Mouse (Mus musculus) MEL (cell line): ENCODE measurements around the gene Cdk4. TPM values are rescaled to one million over a fixed set of nuclear protein-coding genes. Genes with fewer than 3 reads are reported as not detected.

ENCODE experiments used
- DNase-seq: peaks from one replicate; pipeline ENCODE4 v3.0.0; 2011; ENCODE audit warnings: low read depth, low spot score
- H3K27ac ChIP-seq: 2 replicates; pipeline ENCODE4 v1.5.1; 2012; ENCODE audit warnings: low read depth, mild to moderate bottlenecking, control low read depth, low read length, moderate library complexity; ENCODE audit not compliant: control insufficient read depth
- H3K27me3 ChIP-seq, 2 experiments: fragments of 150-350 bp in 1 of 2; sonication (generic) in 1 of 2; 2 replicates each; pipeline ENCODE4 v1.6.1; 2012; ENCODE audit warnings: low read length in 2 of 2, mild to moderate bottlenecking in 2 of 2, improper control_type of control experiment in 1 of 2, moderate library complexity in 1 of 2; ENCODE audit not compliant: insufficient read depth in 2 of 2, control insufficient read depth in 1 of 2
- H3K36me3 ChIP-seq, 2 experiments: 2 replicates each; pipeline ENCODE4 v1.6.1; 2012 to 2014; ENCODE audit warnings: low read length in 2 of 2, improper control_type of control experiment in 1 of 2, inconsistent platforms in 1 of 2, mild to moderate bottlenecking in 1 of 2; ENCODE audit not compliant: insufficient read depth in 2 of 2, control insufficient read depth in 1 of 2
- H3K4me1 ChIP-seq, 2 experiments: fragments of 150-350 bp in 1 of 2; sonication (generic) in 1 of 2; 2 replicates each; pipeline ENCODE4 v1.6.1; 2012; ENCODE audit warnings: low read length in 2 of 2, improper control_type of control experiment in 1 of 2, mild to moderate bottlenecking in 1 of 2; ENCODE audit not compliant: insufficient read depth in 2 of 2, control insufficient read depth in 1 of 2
- H3K4me3 ChIP-seq, 2 experiments: fragments of 150-350 bp in 1 of 2; sonication (generic) in 1 of 2; 2 replicates each; pipeline ENCODE4 v1.5.1; 2012; ENCODE audit warnings: low read depth in 2 of 2, low read length in 2 of 2, mild to moderate bottlenecking in 2 of 2, moderate library complexity in 2 of 2, control low read depth in 1 of 2, improper control_type of control experiment in 1 of 2; ENCODE audit not compliant: control insufficient read depth in 1 of 2, insufficient read depth in 1 of 2
- H3K79me2 ChIP-seq: 2 replicates; pipeline ENCODE4 v1.6.1; 2012; ENCODE audit warnings: mild to moderate bottlenecking, low read length, moderate library complexity; ENCODE audit not compliant: control insufficient read depth, poor library complexity, insufficient read depth
- H3K9ac ChIP-seq: 2 replicates; pipeline ENCODE4 v1.6.1; 2012; ENCODE audit warnings: low read depth, mild to moderate bottlenecking, control low read depth, low read length, moderate library complexity; ENCODE audit not compliant: control insufficient read depth, poor library complexity, severe bottlenecking
- H3K9me3 ChIP-seq: fragments of 150-350 bp; sonication (generic); replicated peaks from 2 replicates; pipeline ENCODE4 v1.6.1; 2012; ENCODE audit warnings: mild to moderate bottlenecking, low read length, improper control_type of control experiment, moderate library complexity; ENCODE audit not compliant: insufficient read depth
- BHLHE40 ChIP-seq: IDR thresholded peaks from 2 replicates; pipeline ENCODE4 v1.6.1; 2012; ENCODE audit warnings: low read depth, mild to moderate bottlenecking, inconsistent platforms, low read length, improper control_type of control experiment, borderline replicate concordance
- CHD2 ChIP-seq: IDR thresholded peaks from 2 replicates; pipeline ENCODE4 v1.6.1; 2011; ENCODE audit warnings: low read length, improper control_type of control experiment
- CTCF ChIP-seq, 3 experiments: IDR thresholded peaks in 2 of 3; conservative IDR thresholded peaks in 1 of 3; 2 replicates each; pipeline ENCODE4 v1.5.1; 2011 to 2012; ENCODE audit warnings: low read length in 3 of 3, low read depth in 2 of 3, mild to moderate bottlenecking in 2 of 3, improper control_type of control experiment in 1 of 3, inconsistent platforms in 1 of 3, mixed read lengths in 1 of 3, moderate library complexity in 1 of 3; ENCODE audit not compliant: control insufficient read depth in 1 of 3, insufficient read depth in 1 of 3, poor library complexity in 1 of 3, severe bottlenecking in 1 of 3
- E2F4 ChIP-seq: IDR thresholded peaks from 2 replicates; pipeline ENCODE4 v1.6.1; 2011; ENCODE audit warnings: low read depth, low read length, improper control_type of control experiment, borderline replicate concordance
- ELF1 ChIP-seq: IDR thresholded peaks from 2 replicates; pipeline ENCODE4 v1.6.1; 2014; ENCODE audit warnings: low read depth, mild to moderate bottlenecking, inconsistent platforms, low read length, improper control_type of control experiment, moderate library complexity
- ETS1 ChIP-seq: IDR thresholded peaks from 2 replicates; pipeline ENCODE4 v1.6.1; 2012; ENCODE audit warnings: low read depth, mild to moderate bottlenecking, inconsistent platforms, low read length, improper control_type of control experiment, moderate library complexity
- GABPA ChIP-seq: IDR thresholded peaks from 2 replicates; pipeline ENCODE4 v1.6.1; 2012; ENCODE audit warnings: low read depth, mild to moderate bottlenecking, inconsistent platforms, low read length, improper control_type of control experiment, moderate library complexity
- HCFC1 ChIP-seq: IDR thresholded peaks from 2 replicates; pipeline ENCODE4 v1.6.1; 2012; ENCODE audit warnings: low read depth, mild to moderate bottlenecking, inconsistent platforms, low read length, improper control_type of control experiment, moderate library complexity
- MAFK ChIP-seq: IDR thresholded peaks from 2 replicates; pipeline ENCODE4 v1.6.1; 2011; ENCODE audit warnings: low read depth, mild to moderate bottlenecking, low read length, improper control_type of control experiment, borderline replicate concordance
- MAX ChIP-seq: IDR thresholded peaks from 2 replicates; pipeline ENCODE4 v1.6.1; 2011; ENCODE audit warnings: low read length, improper control_type of control experiment
- MAZ ChIP-seq: IDR thresholded peaks from 2 replicates; pipeline ENCODE4 v1.6.1; 2012; ENCODE audit warnings: low read depth, mild to moderate bottlenecking, inconsistent platforms, low read length, improper control_type of control experiment
- MEF2A ChIP-seq: IDR thresholded peaks from 2 replicates; pipeline ENCODE4 v1.6.1; 2014; ENCODE audit warnings: low read depth, mild to moderate bottlenecking, inconsistent platforms, low read length, improper control_type of control experiment; ENCODE audit not compliant: poor library complexity, insufficient replicate concordance, severe bottlenecking; ENCODE audit errors: extremely low read depth
- MXI1 ChIP-seq: IDR thresholded peaks from 2 replicates; pipeline ENCODE4 v1.6.1; 2011; ENCODE audit warnings: mild to moderate bottlenecking, low read depth, low read length, improper control_type of control experiment
- MYC ChIP-seq: IDR thresholded peaks from 2 replicates; pipeline ENCODE4 v1.6.1; 2011; ENCODE audit warnings: low read depth, mild to moderate bottlenecking, low read length, improper control_type of control experiment, moderate library complexity
- NELFE ChIP-seq: IDR thresholded peaks from 2 replicates; pipeline ENCODE4 v1.6.1; 2011; ENCODE audit warnings: low read depth, low read length, improper control_type of control experiment
- NRF1 ChIP-seq: IDR thresholded peaks from 2 replicates; pipeline ENCODE4 v1.6.1; 2014; ENCODE audit warnings: low read depth, mild to moderate bottlenecking, inconsistent platforms, low read length, improper control_type of control experiment, moderate library complexity; ENCODE audit not compliant: poor library complexity, insufficient read depth, severe bottlenecking
- POLR2A ChIP-seq, 2 experiments: IDR thresholded peaks; 2 replicates each; pipeline ENCODE4 v1.6.1; 2011 to 2012; ENCODE audit warnings: low read length in 2 of 2, mild to moderate bottlenecking in 2 of 2, control low read depth in 1 of 2, improper control_type of control experiment in 1 of 2, low read depth in 1 of 2, moderate library complexity in 1 of 2; ENCODE audit not compliant: control insufficient read depth in 1 of 2, insufficient read depth in 1 of 2, poor library complexity in 1 of 2
- POLR2AphosphoS2 ChIP-seq: IDR thresholded peaks from 2 replicates; pipeline ENCODE4 v1.6.1; 2011; ENCODE audit warnings: low read length, improper control_type of control experiment
- POLR2AphosphoS5 ChIP-seq: IDR thresholded peaks from 2 replicates; pipeline ENCODE4 v1.6.1; 2012; ENCODE audit warnings: low read depth, borderline replicate concordance, mild to moderate bottlenecking, inconsistent platforms, low read length, moderate library complexity, mixed read lengths
- RCOR1 ChIP-seq: IDR thresholded peaks from 2 replicates; pipeline ENCODE4 v1.6.1; 2012; ENCODE audit warnings: low read depth, mild to moderate bottlenecking, inconsistent platforms, low read length, improper control_type of control experiment
- SIN3A ChIP-seq: IDR thresholded peaks from 2 replicates; pipeline ENCODE4 v1.6.1; 2012; ENCODE audit warnings: low read length, improper control_type of control experiment, inconsistent platforms
- TAL1 ChIP-seq: IDR thresholded peaks from 2 replicates; pipeline ENCODE4 v1.6.1; 2012; ENCODE audit warnings: mild to moderate bottlenecking, inconsistent platforms, low read length, moderate library complexity, mixed read lengths
- TBP ChIP-seq: IDR thresholded peaks from 2 replicates; pipeline ENCODE4 v1.8.0; 2011; ENCODE audit warnings: low read depth, low read length, improper control_type of control experiment
- TCF12 ChIP-seq: IDR thresholded peaks from 2 replicates; pipeline ENCODE4 v1.6.1; 2014; ENCODE audit warnings: low read depth, mild to moderate bottlenecking, inconsistent platforms, low read length, improper control_type of control experiment, moderate library complexity
- USF1 ChIP-seq: IDR thresholded peaks from 2 replicates; pipeline ENCODE4 v1.6.1; 2014; ENCODE audit warnings: low read depth, mild to moderate bottlenecking, inconsistent platforms, low read length, improper control_type of control experiment, moderate library complexity
- USF2 ChIP-seq, 2 experiments: IDR thresholded peaks; 2 replicates each; pipeline ENCODE4 v1.6.1; 2011 to 2012; ENCODE audit warnings: improper control_type of control experiment in 2 of 2, low read length in 2 of 2, borderline replicate concordance in 1 of 2, inconsistent platforms in 1 of 2, low read depth in 1 of 2, mild to moderate bottlenecking in 1 of 2; ENCODE audit not compliant: insufficient read depth in 1 of 2
- ZMIZ1 ChIP-seq: IDR thresholded peaks from 2 replicates; pipeline ENCODE4 v1.6.1; 2012; ENCODE audit warnings: low read depth, mild to moderate bottlenecking, inconsistent platforms, low read length, improper control_type of control experiment, moderate library complexity
- ZNF384 ChIP-seq: IDR thresholded peaks from 2 replicates; pipeline ENCODE4 v1.6.1; 2012; ENCODE audit warnings: low read depth, mild to moderate bottlenecking, inconsistent platforms, low read length, improper control_type of control experiment
- polyA plus RNA-seq, 2 experiments: library from polyadenylated mRNA; stranded (reverse) in 1 of 2; unstranded in 1 of 2; fragments of >175 nt in 1 of 2; fragments of >200 nt in 1 of 2; gene quantifications; 2 replicates each; pipeline versions ENCODE4 v1.2.1 to v1.2.4; 2012; ENCODE audit warnings: low replicate concordance in 2 of 2, low read depth in 1 of 2; ENCODE audit not compliant: insufficient read length in 2 of 2, insufficient read depth in 1 of 2, missing spikeins in 1 of 2
- total RNA-seq: library from RNA; depleted of rRNA; stranded (reverse); fragments of 300-350 nt; gene quantifications from 2 replicates; pipeline ENCODE4 v1.2.3, GENCODE M21; 2012

Cdk4 gene
- total and polyA plus RNA-seq, 3 experiments = 443 to 1,325 (median 843) TPM

- peaks cover 6 to 25% of the 10 kb centered on the region in 2 experiments for H3K36me3 ChIP-seq
- peaks cover 16% of the 10 kb centered on the region for H3K79me2 ChIP-seq
- no peaks in the 10 kb centered on the region for H3K27me3 ChIP-seq
- H3K9me3 ChIP-seq = no peaks in the 10 kb centered on the region
- peak; percentile 98 for DNase-seq
- peaks cover 3 to 8% of the 10 kb centered on the region in 2 experiments; a peak in 3 of 4 replicates for H3K4me1 ChIP-seq
- peak within 1 kb of the TSS; percentile 81 for H3K27ac ChIP-seq
- H3K9ac ChIP-seq = peak within 1 kb of the TSS; percentile 90
- peak within 1 kb of the TSS; percentile 89 to 93 for H3K4me3 ChIP-seq
- TF ChIP-seq ZMIZ1 (no peak; the same call in 1 of the 2 replicates), GABPA (no peak), POLR2AphosphoS2 (peak; percentile 57; the same call in 1 of the 2 replicates), HCFC1 (peak; percentile 80), MAZ (peak; percentile 59), E2F4 (no peak), MYC (peak; percentile 66), MEF2A (no peak), ELF1 (peak; percentile 46), CHD2 (peak; percentile 56; the same call in 1 of the 2 replicates), MAX (peak; percentile 65), USF1 (peak; percentile 57), TAL1 (no peak), POLR2A (IDR thresholded peaks at IDR 0.05; ENCODE audit: control insufficient read depth in 1 of 2, insufficient read depth in 1 of 2, low read depth in 1 of 2, low read length in 2 of 2, poor library complexity in 1 of 2) (peak; percentile 21 to 88; a peak in 2 of 4 replicates), USF2 (IDR thresholded peaks at IDR 0.05; ENCODE audit: borderline replicate concordance in 1 of 2, insufficient read depth in 1 of 2, low read depth in 1 of 2, low read length in 2 of 2) (no peak), ETS1 (0 out of 2 replicates have a peak, but pooled peaks have one; percentile 30), TBP (peak; percentile 82), SIN3A (peak; percentile 79), MAFK (no peak), NELFE (peak; percentile 73), MXI1 (peak; percentile 66), TCF12 (peak; percentile 38; the same call in 1 of the 2 replicates), NRF1 (peak; percentile 77), POLR2AphosphoS5 (no peak), ZNF384 (peak; percentile 99), CTCF (IDR thresholded peaks at IDR 0.05 in 2 of 3, conservative IDR thresholded peaks at IDR 0.05 in 1 of 3; ENCODE audit: control insufficient read depth in 1 of 3, insufficient read depth in 1 of 3, low read depth in 2 of 3, low read length in 3 of 3, poor library complexity in 1 of 3, severe bottlenecking in 1 of 3) (no peak), BHLHE40 (peak; percentile 30; the same call in 1 of the 2 replicates), RCOR1 (no peak)
Measured at GRCm38 (mm10) chr10:127070190-127071121, 7.1 kb downstream of the Cdk4 start, which contains the start of gene Tspan31. Gene Tspan31, minus strand, starts transcription at chr10:127070264.
